Mouse (Mus musculus) urinary bladder, adult 18-20 months (tissue): ENCODE data around the gene Kcnmb1.
A peak's percentile ranks its signal among the peaks of the same experiment; 100 is the strongest.

Experiments used
- DNase-seq, 2 experiments: peaks; one replicate each; pipeline ENCODE4 v3.0.0; 2022; ENCODE audit warnings: low spot score in 2 of 2, mixed read lengths in 2 of 2

The Kcnmb1 gene

DNA sequence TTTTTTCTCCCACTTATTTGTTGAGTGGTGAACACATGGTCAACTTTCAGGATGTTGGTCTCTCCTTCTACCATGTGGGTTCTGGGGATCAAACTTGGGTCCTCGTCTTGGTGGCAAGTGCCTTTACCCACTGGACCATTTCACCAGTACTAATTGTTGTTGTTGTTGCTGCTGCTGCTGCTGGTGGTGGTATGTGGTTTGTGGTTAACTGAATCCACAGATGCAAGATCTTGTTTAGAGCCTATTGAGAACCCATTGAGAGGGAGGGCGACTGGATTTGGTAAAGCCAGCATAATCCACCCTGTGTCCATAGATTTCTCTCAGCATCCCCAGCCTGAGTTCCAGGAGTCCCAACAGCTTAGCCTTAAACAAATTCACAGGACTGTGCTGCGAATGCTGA lies 37.6 kb downstream of the Kcnmb1 start:
- no peak for DNase-seq

GRCm38 (mm10) chr11:34001938-34002592 lies 39.3 kb downstream of the Kcnmb1 start:
- DNase-seq = peak in 1 of 2 experiments; percentile 16

GRCm38 (mm10) chr11:34002593-34002965 lies 39.8 kb downstream of the Kcnmb1 start:
- DNase-seq = no peak

- DNase-seq = no peak
Measured at GRCm38 (mm10) chr11:34007616-34008015, 44.8 kb downstream of the Kcnmb1 start.

GRCm38 (mm10) chr11:34008214-34008613 lies 45.4 kb downstream of the Kcnmb1 start:
- no peak for DNase-seq

- DNase-seq = peak in 1 of 2 experiments; percentile 21
Measured at GRCm38 (mm10) chr11:34008702-34009101, 45.9 kb downstream of the Kcnmb1 start.

- no peak for DNase-seq
Measured at GRCm38 (mm10) chr11:34009316-34010087, 46.7 kb downstream of the Kcnmb1 start.

- DNase-seq = no peak
Measured at GRCm38 (mm10) chr11:34010133-34010858, 47.5 kb downstream of the Kcnmb1 start.

DNA sequence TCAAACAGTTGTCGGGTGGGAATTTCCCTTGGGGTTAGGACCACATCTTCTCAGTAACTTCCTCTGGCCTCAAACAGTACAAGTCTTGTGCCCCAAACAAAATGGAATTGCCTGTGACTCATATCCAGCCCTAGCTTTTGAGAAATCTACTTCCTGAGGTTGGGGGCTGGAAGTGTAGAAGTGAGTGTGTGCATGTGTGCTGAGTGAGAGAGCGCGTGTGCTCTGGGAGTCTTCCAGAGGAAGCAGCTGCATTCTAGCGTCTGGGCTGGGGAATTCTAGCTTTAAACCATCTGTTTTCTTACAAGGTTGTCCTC lies 48.0 kb downstream of the Kcnmb1 start:
- DNase-seq = no peak

DNA sequence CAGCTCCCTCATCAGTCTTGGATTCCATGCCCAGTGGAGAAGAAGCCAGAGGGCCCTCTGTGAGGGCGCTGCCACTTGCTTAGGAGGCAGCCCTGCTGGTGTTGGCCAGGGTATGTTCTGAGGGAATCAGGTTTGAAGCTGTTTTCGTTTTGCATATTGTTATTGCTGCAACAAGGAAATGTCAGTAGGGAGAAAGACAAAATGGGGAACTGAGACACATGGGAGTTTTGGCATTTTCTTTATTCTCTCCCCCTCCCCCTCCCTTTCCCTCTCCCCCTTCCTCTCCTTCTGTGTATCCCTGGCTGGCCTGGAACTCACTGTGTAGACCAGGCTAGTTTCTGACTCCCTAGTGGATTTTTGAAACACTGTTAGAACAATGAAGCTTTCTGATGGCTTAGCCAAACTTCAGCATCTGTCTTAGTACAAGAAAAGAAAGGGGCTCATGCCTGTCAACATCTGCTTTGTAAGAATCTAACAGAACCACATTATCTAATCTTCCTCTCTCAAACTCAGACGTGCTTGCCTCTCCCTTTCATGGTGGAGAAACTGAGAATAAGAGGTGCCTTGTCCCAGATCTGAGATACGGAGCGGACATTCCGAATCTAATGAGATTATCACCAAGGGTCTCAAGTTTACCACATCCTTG lies 49.3 kb downstream of the Kcnmb1 start:
- DNase-seq = no peak
